Mouse (Mus musculus) lung, embryonic 16.5 days (tissue): ENCODE measurements around the gene Gm45753. TPM values are rescaled to one million over a fixed set of nuclear protein-coding genes. Genes with fewer than 3 reads are reported as not detected.

Experiments used
- ATAC-seq: fragments of 200-750 bp; cut with Nextera tagmentation; 2 replicates; pipeline ENCODE4 v1.8.0; 2017; ENCODE audit warnings: low read depth, mild to moderate bottlenecking, moderate library complexity
- H3K27ac ChIP-seq: fragments of 300-500 bp; sonication (generic); 2 replicates; pipeline ENCODE4 v1.5.1; 2014; ENCODE audit warnings: mild to moderate bottlenecking, control low read depth, low read length
- H3K27me3 ChIP-seq: fragments of 300-500 bp; sonication (generic); 2 replicates; pipeline ENCODE4 v1.6.1; 2014; ENCODE audit warnings: low read depth, low read length, mixed read lengths; ENCODE audit not compliant: control insufficient read depth, insufficient read depth
- H3K36me3 ChIP-seq: fragments of 300-500 bp; sonication (generic); 2 replicates; pipeline ENCODE4 v1.6.1; 2014; ENCODE audit warnings: low read length; ENCODE audit not compliant: control insufficient read depth, insufficient read depth
- H3K4me1 ChIP-seq: fragments of 300-500 bp; sonication (generic); replicated peaks from 2 replicates; pipeline ENCODE4 v1.6.1; 2014; ENCODE audit warnings: low read length, mixed read lengths; ENCODE audit not compliant: control insufficient read depth, insufficient read depth
- H3K4me2 ChIP-seq: fragments of 300-500 bp; sonication (generic); 2 replicates; pipeline ENCODE4 v1.6.1; 2014; ENCODE audit warnings: low read depth, low read length, control low read depth
- H3K4me3 ChIP-seq: fragments of 300-500 bp; sonication (generic); 2 replicates; pipeline ENCODE4 v1.5.1; 2014; ENCODE audit warnings: mild to moderate bottlenecking, low read length, control low read depth
- H3K9ac ChIP-seq: fragments of 300-500 bp; sonication (generic); 2 replicates; pipeline ENCODE4 v1.6.1; 2014; ENCODE audit warnings: low read length, control low read depth
- H3K9me3 ChIP-seq: fragments of 300-500 bp; sonication (generic); 2 replicates; pipeline ENCODE4 v1.6.1; 2016; ENCODE audit warnings: low read length; ENCODE audit not compliant: control insufficient read depth
- WGBS: fragments of 180-500 bp; shearing (Covaris S2); extraction: QIAGEN DNeasy Blood & Tissue Kit; methylation state at CpG from one replicate; pipeline ENCODE4 v1.1.7; 2014; 5-methylcytosine and 5-hydroxymethylcytosine counted together
- polyA plus RNA-seq: library from polyadenylated mRNA; unstranded; fragments of >200 nt; fragmentation: Nextera tagmentation; extraction: Ambion mirVana; gene quantifications from 2 replicates; pipeline ENCODE4 v1.2.1, GENCODE M21; 2015

Gene Gm45753
- polyA plus RNA-seq, 1 experiment from 2014 or later = not detected

GRCm38 (mm10) chr8:45266993-45267392, 41.3 kb downstream of the Gm45753 start:
- ATAC-seq = peak; percentile 57
- peak overlapping the region; percentile 12; the same call in 1 of the 2 replicates for H3K27ac ChIP-seq
- no peak overlapping the region for H3K9ac ChIP-seq
- H3K36me3 ChIP-seq = no peaks in the 10 kb centered on the region
- H3K4me1 ChIP-seq = peaks cover 7% of the 10 kb centered on the region; the same call in 1 of the 2 replicates
- no peaks in the 10 kb centered on the region for H3K9me3 ChIP-seq
- H3K4me2 ChIP-seq = no peak overlapping the region
- 48% methylated on average over 8 of the region's 8 CpGs for WGBS
- H3K4me3 ChIP-seq = no peak overlapping the region
- H3K27me3 ChIP-seq = no peaks in the 10 kb centered on the region

GRCm38 (mm10) chr8:45264918-45265317, 43.3 kb downstream of the Gm45753 start:
- peaks cover 7% of the 10 kb centered on the region; the same call in 1 of the 2 replicates for H3K4me1 ChIP-seq
- H3K36me3 ChIP-seq = no peaks in the 10 kb centered on the region
- no peak overlapping the region for H3K9ac ChIP-seq
- no peak for ATAC-seq
- H3K4me2 ChIP-seq = no peak overlapping the region
- H3K27ac ChIP-seq = no peak overlapping the region
- H3K27me3 ChIP-seq = no peaks in the 10 kb centered on the region
- H3K4me3 ChIP-seq = no peak overlapping the region
- no peaks in the 10 kb centered on the region for H3K9me3 ChIP-seq
- 80% methylated on average over 4 of the region's 4 CpGs for WGBS

- no peaks in the 10 kb centered on the region for H3K9me3 ChIP-seq
- 76% methylated on average over 3 of the region's 3 CpGs for WGBS
- ATAC-seq = no peak
These were observed 45.4 kb downstream of the Gm45753 start for GRCm38 (mm10) chr8:45262851-45263250.

GRCm38 (mm10) chr8:45261920-45262319, 46.3 kb downstream of the Gm45753 start, which contains the start of gene F11:
Gene F11 (minus strand): TSS chr8:45262031.
- no peak for ATAC-seq
- no peak within 1 kb of the TSS for H3K4me2 ChIP-seq
- WGBS = 41% methylated on average over 10 of the region's 10 CpGs

More at GRCm38 (mm10) chr8:45262851-45263250, 45.4 kb downstream of the Gm45753 start:
- Histone ChIP-seq H3K4me2 (no peak overlapping the region), H3K27ac (no peak overlapping the region), H3K4me1 (peaks cover 2% of the 10 kb centered on the region; the same call in 1 of the 2 replicates), H3K36me3 (no peaks in the 10 kb centered on the region), H3K4me3 (no peak overlapping the region), H3K9ac (no peak overlapping the region), H3K27me3 (no peaks in the 10 kb centered on the region)

GRCm38 (mm10) chr8:45258421-45258820, 49.8 kb downstream of the Gm45753 start:
- Histone ChIP-seq H3K4me3 (no peak overlapping the region), H3K4me2 (no peak overlapping the region), H3K36me3 (no peaks in the 10 kb centered on the region), H3K9me3 (no peaks in the 10 kb centered on the region), H3K9ac (no peak overlapping the region), H3K27ac (no peak overlapping the region), H3K4me1 (no peaks in the 10 kb centered on the region), H3K27me3 (no peaks in the 10 kb centered on the region)
- WGBS = 78% methylated on average over 8 of the region's 8 CpGs
- ATAC-seq = no peak

More at GRCm38 (mm10) chr8:45261920-45262319, 46.3 kb downstream of the Gm45753 start, which contains the start of gene F11:
- H3K27me3 ChIP-seq = no peaks in the 10 kb centered on the region
- H3K4me1 ChIP-seq = no peaks in the 10 kb centered on the region
- H3K4me3 ChIP-seq = no peak within 1 kb of the TSS
- H3K9me3 ChIP-seq = no peaks in the 10 kb centered on the region
- H3K9ac ChIP-seq = no peak within 1 kb of the TSS
- no peak within 1 kb of the TSS for H3K27ac ChIP-seq
- H3K36me3 ChIP-seq = no peaks in the 10 kb centered on the region

GRCm38 (mm10) chr8:45255040-45255439, 53.2 kb downstream of the Gm45753 start:
- Histone ChIP-seq H3K4me2 (no peak overlapping the region), H3K4me3 (no peak overlapping the region), H3K9me3 (no peaks in the 10 kb centered on the region), H3K27ac (no peak overlapping the region), H3K27me3 (no peaks in the 10 kb centered on the region), H3K9ac (no peak overlapping the region), H3K36me3 (no peaks in the 10 kb centered on the region), H3K4me1 (no peaks in the 10 kb centered on the region)
- no peak for ATAC-seq
- 82% methylated on average over 12 of the region's 12 CpGs for WGBS

- 55% methylated on average over 8 of the region's 8 CpGs for WGBS
- H3K27me3 ChIP-seq = no peaks in the 10 kb centered on the region
- H3K4me2 ChIP-seq = no peak overlapping the region
- H3K4me3 ChIP-seq = no peak overlapping the region
- H3K36me3 ChIP-seq = no peaks in the 10 kb centered on the region
- no peaks in the 10 kb centered on the region for H3K9me3 ChIP-seq
- no peak for ATAC-seq
- H3K4me1 ChIP-seq = no peaks in the 10 kb centered on the region
- no peak overlapping the region for H3K9ac ChIP-seq
- H3K27ac ChIP-seq = no peak overlapping the region
These were observed 53.9 kb downstream of the Gm45753 start for GRCm38 (mm10) chr8:45254194-45254842.

- ATAC-seq = no peak
- no peaks in the 10 kb centered on the region for H3K27me3 ChIP-seq
- no peaks in the 10 kb centered on the region for H3K36me3 ChIP-seq
- H3K27ac ChIP-seq = no peak overlapping the region
- no peak overlapping the region for H3K4me3 ChIP-seq
- 91% methylated on average over 1 of the region's 1 CpGs for WGBS
- no peaks in the 10 kb centered on the region for H3K4me1 ChIP-seq
- H3K4me2 ChIP-seq = no peak overlapping the region
- no peaks in the 10 kb centered on the region for H3K9me3 ChIP-seq
- no peak overlapping the region for H3K9ac ChIP-seq
These were observed 54.7 kb downstream of the Gm45753 start for GRCm38 (mm10) chr8:45253586-45253985.

- H3K27ac ChIP-seq = no peak overlapping the region
- no peak for ATAC-seq
- 24% methylated on average over 2 of the region's 2 CpGs for WGBS
These were observed 55.2 kb downstream of the Gm45753 start for GRCm38 (mm10) chr8:45253111-45253510.

More at GRCm38 (mm10) chr8:45253111-45253510, 55.2 kb downstream of the Gm45753 start:
- H3K9me3 ChIP-seq = no peaks in the 10 kb centered on the region
- H3K9ac ChIP-seq = no peak overlapping the region
- H3K4me1 ChIP-seq = no peaks in the 10 kb centered on the region
- no peaks in the 10 kb centered on the region for H3K36me3 ChIP-seq
- no peak overlapping the region for H3K4me2 ChIP-seq
- no peak overlapping the region for H3K4me3 ChIP-seq
- H3K27me3 ChIP-seq = no peaks in the 10 kb centered on the region
